Mouse (Mus musculus) adrenal gland, postnatal 25 days (tissue): ENCODE data around the gene Polr2c. TPM values are rescaled to one million over a fixed set of nuclear protein-coding genes. Genes with fewer than 3 reads are reported as not detected.

Source experiments
- total RNA-seq: library from RNA; stranded (reverse); gene quantifications from 2 replicates; pipeline ENCODE4 v1.2.3, GENCODE M21; 2021

Polr2c gene
- total RNA-seq, 1 experiment from 2014 or later, result 66.2 TPM

Other genes with a start within 250 kb of the Polr2c start
- 60.0 and 75.3 TPM in 2 replicates for gene Arl2bp, start 190.8 kb upstream of the Polr2c start, total RNA-seq
- 0.67 TPM in 1 of 2 replicates, not detected in the other for gene Pllp, start 161.2 kb upstream of the Polr2c start, total RNA-seq
- gene Ccl22, start 111.9 kb upstream of the Polr2c start, total RNA-seq, result not detected in 2 replicates
- 23.0 and 25.2 TPM in 2 replicates for gene Cx3cl1, start 85.4 kb upstream of the Polr2c start, total RNA-seq
- 0.70 TPM in 1 of 2 replicates, not detected in the other for gene Ccl17, start 47.0 kb upstream of the Polr2c start, total RNA-seq
- gene Coq9, start 19.1 kb upstream of the Polr2c start, total RNA-seq, result 199 and 209 TPM in 2 replicates
- gene Ciapin1, start 19.1 kb upstream of the Polr2c start, total RNA-seq, result 112 and 175 TPM in 2 replicates
- gene Dok4, start 18.9 kb downstream of the Polr2c start, total RNA-seq, result 8.8 and 15.3 TPM in 2 replicates
- 7.7 and 8.8 TPM in 2 replicates for gene Ccdc102a, start 60.6 kb downstream of the Polr2c start, total RNA-seq
- gene Adgrg5, start 66.2 kb downstream of the Polr2c start, total RNA-seq, result 0.33 and 0.76 TPM in 2 replicates
- gene Adgrg1, start 117.3 kb downstream of the Polr2c start, total RNA-seq, result 11.7 and 20.7 TPM in 2 replicates
- gene Adgrg3, start 160.2 kb downstream of the Polr2c start, total RNA-seq, result 3.0 and 4.2 TPM in 2 replicates
- not detected in 2 replicates for gene Drc7, start 197.7 kb downstream of the Polr2c start, total RNA-seq
- 13.2 and 14.1 TPM in 2 replicates for gene Katnb1, start 223.7 kb downstream of the Polr2c start, total RNA-seq